Mouse (Mus musculus) heart, embryonic 12.5 days (tissue): ENCODE results near the gene Pakap. TPM values are rescaled to one million over a fixed set of nuclear protein-coding genes. Genes with fewer than 3 reads are reported as not detected.

Source experiments
- ATAC-seq: fragments of 200-750 bp; cut with Nextera tagmentation; 2 replicates; pipeline ENCODE4 v1.8.0; 2017; ENCODE audit warnings: moderate TSS enrichment, moderate library complexity; ENCODE audit not compliant: insufficient number of reproducible peaks, low FRiP score
- H3K27ac ChIP-seq: fragments of 300-500 bp; sonication (generic); 2 replicates; pipeline ENCODE4 v1.5.1; 2016; ENCODE audit warnings: mild to moderate bottlenecking, moderate library complexity; ENCODE audit not compliant: poor library complexity, severe bottlenecking
- H3K27me3 ChIP-seq: fragments of 300-500 bp; sonication (generic); replicated peaks from 2 replicates; pipeline ENCODE4 v1.6.1; 2016; ENCODE audit warnings: mild to moderate bottlenecking, moderate library complexity
- H3K36me3 ChIP-seq: fragments of 300-500 bp; sonication (generic); 2 replicates; pipeline ENCODE4 v1.6.1; 2016; ENCODE audit warnings: mild to moderate bottlenecking, moderate library complexity
- H3K4me1 ChIP-seq: fragments of 300-500 bp; sonication (generic); replicated peaks from 2 replicates; pipeline ENCODE4 v1.6.1; 2016; ENCODE audit warnings: mild to moderate bottlenecking
- H3K4me2 ChIP-seq: fragments of 300-500 bp; sonication (generic); 2 replicates; pipeline ENCODE4 v1.6.1; 2016; ENCODE audit warnings: mild to moderate bottlenecking, moderate library complexity
- H3K4me3 ChIP-seq: fragments of 300-500 bp; sonication (generic); 2 replicates; pipeline ENCODE4 v1.5.1; 2016; ENCODE audit warnings: mild to moderate bottlenecking
- H3K9ac ChIP-seq: fragments of 300-500 bp; sonication (generic); 2 replicates; pipeline ENCODE4 v1.6.1; 2016; ENCODE audit warnings: mild to moderate bottlenecking, moderate library complexity
- H3K9me3 ChIP-seq: fragments of 300-500 bp; sonication (generic); replicated peaks from 2 replicates; pipeline ENCODE4 v1.6.1; 2016; ENCODE audit warnings: mild to moderate bottlenecking, moderate library complexity
- WGBS: fragments of 180-500 bp; shearing (Covaris S2); methylation state at CpG from one replicate; pipeline ENCODE4 v1.1.7; 2016; 5-methylcytosine and 5-hydroxymethylcytosine counted together
- polyA plus RNA-seq: library from polyadenylated mRNA; unstranded; fragments of >200 nt; fragmentation: Nextera tagmentation; extraction: Ambion mirVana; gene quantifications from 2 replicates; pipeline ENCODE4 v1.2.1, GENCODE M21; 2016

The Pakap gene
- polyA plus RNA-seq, 1 experiment from 2014 or later, result 74.5 TPM

GRCm38 (mm10) chr4:57672996-57673906 is 105.3 kb downstream of the Pakap start:
- 0 out of 2 replicates have a peak, but pooled peaks have one; percentile 19 for ATAC-seq
- Histone ChIP-seq H3K9me3 (no peaks in the 10 kb centered on the region), H3K27ac (peak overlapping the region; percentile 81; the same call in 1 of the 2 replicates), H3K4me2 (peak overlapping the region; percentile 50), H3K4me3 (no peak overlapping the region), H3K36me3 (peaks cover 12% of the 10 kb centered on the region), H3K9ac (no peak overlapping the region), H3K27me3 (no peaks in the 10 kb centered on the region), H3K4me1 (peaks cover 71% of the 10 kb centered on the region)
- 19% methylated on average over 12 of the region's 12 CpGs for whole genome bisulfite sequencing

- H3K36me3 ChIP-seq, result peaks cover 17% of the 10 kb centered on the region
- ATAC-seq, result no peak
- 65% methylated on average over 7 of the region's 7 CpGs for WGBS
- H3K4me3 ChIP-seq, result no peak overlapping the region
- no peaks in the 10 kb centered on the region for H3K9me3 ChIP-seq
- peak overlapping the region; percentile 81 for H3K27ac ChIP-seq
- no peak overlapping the region for H3K4me2 ChIP-seq
- no peak overlapping the region for H3K9ac ChIP-seq
- H3K4me1 ChIP-seq, result peaks cover 63% of the 10 kb centered on the region
- H3K27me3 ChIP-seq, result no peaks in the 10 kb centered on the region
Observed at GRCm38 (mm10) chr4:57674351-57674750, 106.4 kb downstream of the Pakap start.

GRCm38 (mm10) chr4:57675387-57675786 is 107.4 kb downstream of the Pakap start:
- H3K27ac ChIP-seq, result peak overlapping the region; percentile 81
- no peaks in the 10 kb centered on the region for H3K9me3 ChIP-seq
- H3K4me1 ChIP-seq, result peaks cover 53% of the 10 kb centered on the region
- peaks cover 19% of the 10 kb centered on the region for H3K36me3 ChIP-seq
- no peaks in the 10 kb centered on the region for H3K27me3 ChIP-seq
- H3K4me3 ChIP-seq, result 0 out of 2 replicates have a peak overlapping the region, but pooled peaks have one; percentile 14
- H3K4me2 ChIP-seq, result peak overlapping the region; percentile 44
- WGBS, result 4% methylated on average over 13 of the region's 13 CpGs
- ATAC-seq, result peak; percentile 81
- H3K9ac ChIP-seq, result no peak overlapping the region

- H3K27ac ChIP-seq, result no peak overlapping the region
- WGBS, result 79% methylated on average over 12 of the region's 12 CpGs
- H3K4me1 ChIP-seq, result peaks cover 49% of the 10 kb centered on the region
- no peak overlapping the region for H3K4me2 ChIP-seq
- no peak overlapping the region for H3K4me3 ChIP-seq
- H3K27me3 ChIP-seq, result no peaks in the 10 kb centered on the region
- H3K9me3 ChIP-seq, result no peaks in the 10 kb centered on the region
- peaks cover 19% of the 10 kb centered on the region for H3K36me3 ChIP-seq
- no peak for ATAC-seq
- H3K9ac ChIP-seq, result no peak overlapping the region
Observed at GRCm38 (mm10) chr4:57677916-57678315, 109.9 kb downstream of the Pakap start.

GRCm38 (mm10) chr4:57678991-57679457 is 111.0 kb downstream of the Pakap start:
- WGBS, result 72% methylated on average over 9 of the region's 9 CpGs
- Histone ChIP-seq H3K9me3 (no peaks in the 10 kb centered on the region), H3K27me3 (no peaks in the 10 kb centered on the region), H3K4me2 (no peak overlapping the region), H3K27ac (no peak overlapping the region), H3K4me3 (no peak overlapping the region), H3K9ac (no peak overlapping the region), H3K4me1 (peaks cover 51% of the 10 kb centered on the region), H3K36me3 (peaks cover 19% of the 10 kb centered on the region)
- no peak for ATAC-seq

GRCm38 (mm10) chr4:57680186-57680585 is 112.2 kb downstream of the Pakap start:
- Histone ChIP-seq H3K27me3 (no peaks in the 10 kb centered on the region), H3K27ac (no peak overlapping the region), H3K4me3 (no peak overlapping the region), H3K4me1 (peaks cover 51% of the 10 kb centered on the region), H3K4me2 (no peak overlapping the region), H3K9ac (no peak overlapping the region), H3K36me3 (peaks cover 19% of the 10 kb centered on the region), H3K9me3 (no peaks in the 10 kb centered on the region)
- 89% methylated on average over 12 of the region's 12 CpGs for WGBS
- no peak for ATAC-seq

GRCm38 (mm10) chr4:57681511-57681910 is 113.5 kb downstream of the Pakap start:
- ATAC-seq, result no peak
- Histone ChIP-seq H3K9ac (no peak overlapping the region), H3K9me3 (no peaks in the 10 kb centered on the region), H3K27ac (no peak overlapping the region), H3K36me3 (peaks cover 16% of the 10 kb centered on the region), H3K4me1 (peaks cover 46% of the 10 kb centered on the region), H3K4me3 (no peak overlapping the region), H3K27me3 (no peaks in the 10 kb centered on the region), H3K4me2 (no peak overlapping the region)
- 73% methylated on average over 12 of the region's 12 CpGs for WGBS

- Histone ChIP-seq H3K36me3 (peaks cover 12% of the 10 kb centered on the region), H3K9me3 (no peaks in the 10 kb centered on the region), H3K4me3 (no peak overlapping the region), H3K4me1 (peaks cover 51% of the 10 kb centered on the region), H3K27me3 (no peaks in the 10 kb centered on the region), H3K4me2 (no peak overlapping the region), H3K9ac (no peak overlapping the region), H3K27ac (0 out of 2 replicates have a peak overlapping the region, but pooled peaks have one; percentile 42)
- no peak for ATAC-seq
- WGBS, result 88% methylated on average over 2 of the region's 2 CpGs
Observed at GRCm38 (mm10) chr4:57682341-57682740, 114.4 kb downstream of the Pakap start.

- no peaks in the 10 kb centered on the region for H3K27me3 ChIP-seq
- H3K4me3 ChIP-seq, result no peak overlapping the region
- no peak overlapping the region for H3K4me2 ChIP-seq
- H3K9me3 ChIP-seq, result no peaks in the 10 kb centered on the region
- 68% methylated on average over 11 of the region's 11 CpGs for WGBS
- H3K36me3 ChIP-seq, result peaks cover 15% of the 10 kb centered on the region
- H3K27ac ChIP-seq, result 0 out of 2 replicates have a peak overlapping the region, but pooled peaks have one; percentile 42
- H3K4me1 ChIP-seq, result peaks cover 51% of the 10 kb centered on the region
- ATAC-seq, result no peak
- no peak overlapping the region for H3K9ac ChIP-seq
Observed at GRCm38 (mm10) chr4:57682944-57683343, 115.0 kb downstream of the Pakap start.

GRCm38 (mm10) chr4:57684676-57685215 is 116.8 kb downstream of the Pakap start:
- peaks cover 22% of the 10 kb centered on the region for H3K36me3 ChIP-seq
- H3K9ac ChIP-seq, result no peak overlapping the region
- no peaks in the 10 kb centered on the region for H3K9me3 ChIP-seq
- 62% methylated on average over 12 of the region's 12 CpGs for WGBS
- no peak overlapping the region for H3K4me2 ChIP-seq
- ATAC-seq, result no peak
- H3K4me3 ChIP-seq, result no peak overlapping the region
- H3K4me1 ChIP-seq, result peaks cover 48% of the 10 kb centered on the region
- H3K27ac ChIP-seq, result peak overlapping the region; percentile 22; the same call in 1 of the 2 replicates
- H3K27me3 ChIP-seq, result no peaks in the 10 kb centered on the region

GRCm38 (mm10) chr4:57686736-57687135 is 118.8 kb downstream of the Pakap start:
- no peaks in the 10 kb centered on the region for H3K27me3 ChIP-seq
- H3K9ac ChIP-seq, result no peak overlapping the region
- H3K27ac ChIP-seq, result no peak overlapping the region
- ATAC-seq, result no peak
- no peak overlapping the region for H3K4me2 ChIP-seq
- H3K9me3 ChIP-seq, result no peaks in the 10 kb centered on the region
- H3K4me3 ChIP-seq, result no peak overlapping the region
- 69% methylated on average over 3 of the region's 3 CpGs for WGBS
- peaks cover 41% of the 10 kb centered on the region for H3K36me3 ChIP-seq
- peaks cover 41% of the 10 kb centered on the region for H3K4me1 ChIP-seq
